Mouse (Mus musculus) megakaryocyte, embryonic 14.5 days (primary cell): ENCODE data around the gene Atad1.

ENCODE experiments used
- FLI1 ChIP-seq: IDR thresholded peaks from 2 replicates; pipeline ENCODE4 v1.6.1; 2012; ENCODE audit warnings: low read length, inconsistent platforms, mixed read lengths
- GATA1 ChIP-seq: IDR thresholded peaks from 3 replicates; pipeline ENCODE4 v1.6.1; 2012; ENCODE audit warnings: mixed read lengths, low read length, inconsistent platforms, borderline replicate concordance

- TF ChIP-seq GATA1 (no peak), FLI1 (no peak)
Measured at GRCm38 (mm10) chr19:32720319-32720718, 19.3 kb downstream of the Atad1 start.
